Mouse (Mus musculus) telencephalon, adult 2 months (tissue): ENCODE measurements at regions not wholly inside any gene's neighbourhood (a gene's known extent, or its start where the extent isn't known, plus 50 kb on each side); places are given as distances from the start of the nearest gene placed in this dataset.

Experiments used
- DNase-seq: peaks from one replicate; pipeline ENCODE4 v3.0.0-alpha.2; 2011; ENCODE audit warnings: low read depth, low spot score

GRCm38 (mm10) chr10:119395048-119395447 lies 58.6 kb upstream of the Grip1 start:
- no peak for DNase-seq

GRCm38 (mm10) chr10:119387924-119388323 lies 65.7 kb upstream of the Grip1 start:
- DNase-seq, result no peak

- DNase-seq, result no peak
These were observed 71.4 kb upstream of the Grip1 start for GRCm38 (mm10) chr10:119382257-119382656.

- no peak for DNase-seq
These were observed 85.1 kb upstream of the Grip1 start for GRCm38 (mm10) chr10:119368566-119368965.

GRCm38 (mm10) chr10:119363616-119364015 lies 90.0 kb upstream of the Grip1 start:
- no peak for DNase-seq

GRCm38 (mm10) chr10:119358730-119359292 lies 94.8 kb upstream of the Grip1 start:
- DNase-seq, result peak; percentile 55

- DNase-seq, result peak; percentile 28
These were observed 102.7 kb upstream of the Cand1 start for GRCm38 (mm10) chr10:119342317-119343114.

GRCm38 (mm10) chr10:119340323-119340722 lies 100.5 kb upstream of the Cand1 start:
- no peak for DNase-seq

GRCm38 (mm10) chr10:119326912-119327311 lies 87.1 kb upstream of the Cand1 start:
- no peak for DNase-seq

- no peak for DNase-seq
These were observed 80.1 kb upstream of the Cand1 start for GRCm38 (mm10) chr10:119319953-119320352.

GRCm38 (mm10) chr10:119318416-119318815 lies 78.6 kb upstream of the Cand1 start:
- peak; percentile 47 for DNase-seq

GRCm38 (mm10) chr10:119311578-119311977 lies 71.7 kb upstream of the Cand1 start:
- DNase-seq, result no peak

GRCm38 (mm10) chr10:119295740-119296139 lies 55.9 kb upstream of the Cand1 start:
- DNase-seq, result no peak

- no peak for DNase-seq
These were observed 54.7 kb upstream of the Cand1 start for GRCm38 (mm10) chr10:119294454-119295149.

GRCm38 (mm10) chr10:119293372-119293771 lies 53.5 kb upstream of the Cand1 start:
- no peak for DNase-seq
